Mouse (Mus musculus) thymus, adult 2 months (tissue): Measurements from ENCODE around the gene Cox18.

Source experiments
- CTCF ChIP-seq: fragments of 200-500 bp; IDR thresholded peaks from 2 replicates; pipeline ENCODE4 v1.5.1; 2012; ENCODE audit warnings: mild to moderate bottlenecking, control low read depth, low read length, moderate library complexity, borderline replicate concordance; ENCODE audit not compliant: control insufficient read depth, poor library complexity, insufficient read depth; ENCODE audit errors: extremely low read depth
- POLR2A ChIP-seq: fragments of 200-500 bp; IDR thresholded peaks from 2 replicates; pipeline ENCODE4 v1.6.1; 2012; ENCODE audit warnings: mild to moderate bottlenecking, low read length, control low read depth, moderate library complexity; ENCODE audit not compliant: control insufficient read depth, poor library complexity, insufficient read depth; ENCODE audit errors: extremely low read depth

GRCm38 (mm10) chr5:90247503-90247902 lies 23.7 kb upstream of the Cox18 start:
- TF ChIP-seq POLR2A (no peak), CTCF (no peak)
